In genomic region chr14:72709091-72709709, GRCm38 (mm10) we compare ENCODE assay signal across 8 mouse cellular contexts. TPM values are rescaled to one million over a fixed set of nuclear protein-coding genes. Genes with fewer than 3 reads are reported as not detected.
DNase-seq lines count a peak whose midpoint lies in the region; ATAC-seq and TF ChIP-seq lines count a peak whose summit lies in the region.

No protein-coding gene starts in this region.

- H3K4me2 ChIP-seq in embryonic facial prominence, embryonic 12.5 days (replicated peaks): peak overlapping the region; percentile 60
- H3K4me2 ChIP-seq in intestine, postnatal 0 days (replicated peaks; ENCODE audit: low read depth): peak overlapping the region; percentile 85
- peak overlapping the region; percentile 85 for H3K4me2 ChIP-seq in lung, embryonic 14.5 days

- POLR2A ChIA-PET in Patski (lab: Charles Lee): no interaction called here

- H3K27me3 ChIP-seq in Patski: no peaks in the 10 kb centered on the region
- no peaks in the 10 kb centered on the region for H3K27me3 ChIP-seq in embryonic facial prominence, embryonic 12.5 days
- H3K27me3 ChIP-seq in intestine, postnatal 0 days (replicated peaks; ENCODE audit: control insufficient read depth, insufficient read depth, low read length): no peaks in the 10 kb centered on the region
- H3K27me3 ChIP-seq in lung, embryonic 14.5 days (ENCODE audit: insufficient read depth, low read length): peaks cover 6% of the 10 kb centered on the region; the same call in 1 of the 2 replicates

- ATAC-seq in Patski: peak; percentile 52
- no peak; the same call in 1 of the 2 replicates for ATAC-seq in embryonic facial prominence, embryonic 12.5 days (ENCODE audit: insufficient number of reproducible peaks, insufficient read depth, low FRiP score, low TSS enrichment)
- peak; percentile 88 for ATAC-seq in intestine, postnatal 0 days
- peak; percentile 62 for ATAC-seq in lung, embryonic 14.5 days (ENCODE audit: insufficient read depth)
- no peak for ATAC-seq in monocyte, adult 5-6 weeks (replicated peaks; ENCODE audit: insufficient number of reproducible peaks, low FRiP score, low TSS enrichment, poor library complexity, severe bottlenecking)

- TF ChIP-seq POLR2A in olfactory bulb, adult 2 months (IDR thresholded peaks at IDR 0.05; ENCODE audit: insufficient read depth, low read depth, low read length): no peak

- H3K9me3 ChIP-seq in embryonic facial prominence, embryonic 12.5 days: no peaks in the 10 kb centered on the region
- H3K9me3 ChIP-seq in intestine, postnatal 0 days (ENCODE audit: control insufficient read depth): no peaks in the 10 kb centered on the region
- no peaks in the 10 kb centered on the region for H3K9me3 ChIP-seq in lung, embryonic 14.5 days (ENCODE audit: low read depth, low read length)

- H3K4me3 ChIP-seq in layer of hippocampus, adult 2 months: peak overlapping the region; percentile 91
- H3K4me3 ChIP-seq in embryonic facial prominence, embryonic 12.5 days: peak overlapping the region; percentile 77
- peak overlapping the region; percentile 100 for H3K4me3 ChIP-seq in intestine, postnatal 0 days (ENCODE audit: low read depth, low read length)
- peak overlapping the region; percentile 91 for H3K4me3 ChIP-seq in lung, embryonic 14.5 days (ENCODE audit: low read depth, low read length)
- peak overlapping the region; percentile 83 for H3K4me3 ChIP-seq in olfactory bulb, adult 2 months (ENCODE audit: insufficient read depth, low read depth, low read length)

- peak in 1 of 2 experiments; percentile 12 for DNase-seq in layer of hippocampus, adult 2 months (ENCODE audit: low spot score in 2 of 2)
- DNase-seq in layer of hippocampus, adult 9-10 months (ENCODE audit: low spot score): no peak
- no peak for DNase-seq in Patski (ENCODE audit: low read depth, low spot score)
- peak; percentile 65 for DNase-seq in lung, embryonic 14.5 days

- in situ Hi-C loops in Patski (cut with MboI; ENCODE audit: low pct_unique_long_range_greater_than_20kb): loop anchor here (5.0 to 25.0 kb wide), 2 partner anchors 168 to 278 kb away; no protein-coding TSS in a partner anchor

- CTCF ChIA-PET in Patski (lab: Charles Lee): interaction anchor here (1.8 kb wide), 1 partner anchor 288 kb away, joined by 4 read pairs; no protein-coding TSS in a partner anchor

- H3K9ac ChIP-seq in embryonic facial prominence, embryonic 12.5 days: peak overlapping the region; percentile 81
- H3K9ac ChIP-seq in intestine, postnatal 0 days (ENCODE audit: low read depth, low read length): peak overlapping the region; percentile 97
- H3K9ac ChIP-seq in lung, embryonic 14.5 days: peak overlapping the region; percentile 90

- H3K27ac ChIP-seq in layer of hippocampus, adult 2 months: peak overlapping the region; percentile 85
- peak overlapping the region; percentile 82 for H3K27ac ChIP-seq in embryonic facial prominence, embryonic 12.5 days
- H3K27ac ChIP-seq in intestine, postnatal 0 days (ENCODE audit: low read depth, low read length): peak overlapping the region; percentile 99
- peak overlapping the region; percentile 93 for H3K27ac ChIP-seq in lung, embryonic 14.5 days (ENCODE audit: low read depth)
- peak overlapping the region; percentile 78 for H3K27ac ChIP-seq in olfactory bulb, adult 2 months (ENCODE audit: insufficient read depth, low read depth, low read length)

- 0 out of 2 replicates have a peak, but pooled peaks have one; percentile 4 for TF ChIP-seq CTCF in layer of hippocampus, adult 2 months (conservative IDR thresholded peaks at IDR 0.05)
- TF ChIP-seq CTCF in Patski (IDR thresholded peaks at IDR 0.05): peak; percentile 57
- peak; percentile 44 for TF ChIP-seq CTCF in intestine, postnatal 0 days (IDR thresholded peaks at IDR 0.05; ENCODE audit: low read depth)
- no peak for TF ChIP-seq CTCF in lung, embryonic 14.5 days (IDR thresholded peaks at IDR 0.05; ENCODE audit: low read depth)
- no peak for TF ChIP-seq CTCF in olfactory bulb, adult 2 months (IDR thresholded peaks at IDR 0.05; ENCODE audit: insufficient read depth, low read depth, low read length)

- H3K36me3 ChIP-seq in embryonic facial prominence, embryonic 12.5 days: no peaks in the 10 kb centered on the region
- no peaks in the 10 kb centered on the region for H3K36me3 ChIP-seq in intestine, postnatal 0 days (ENCODE audit: control insufficient read depth, insufficient read depth)
- no peaks in the 10 kb centered on the region for H3K36me3 ChIP-seq in lung, embryonic 14.5 days (ENCODE audit: insufficient read depth)

- WGBS in embryonic facial prominence, embryonic 12.5 days: under 1% methylated on average over 70 of the region's 70 CpGs
- WGBS in intestine, postnatal 0 days: under 1% methylated on average over 52 of the region's 70 CpGs
- under 1% methylated on average over 67 of the region's 70 CpGs for whole genome bisulfite sequencing in lung, embryonic 14.5 days
- under 1% methylated on average over 61 of the region's 70 CpGs for WGBS in olfactory bulb, adult 2 months

- no peaks in the 10 kb centered on the region for H3K4me1 ChIP-seq in embryonic facial prominence, embryonic 12.5 days
- H3K4me1 ChIP-seq in intestine, postnatal 0 days (replicated peaks; ENCODE audit: control insufficient read depth, insufficient read depth, low read length): 0 out of 2 replicates have a peak, but pooled peaks cover 3% of the 10 kb centered on the region
- H3K4me1 ChIP-seq in lung, embryonic 14.5 days (ENCODE audit: insufficient read depth): no peaks in the 10 kb centered on the region
- no peaks in the 10 kb centered on the region for H3K4me1 ChIP-seq in olfactory bulb, adult 2 months (ENCODE audit: control insufficient read depth, insufficient read depth, low read length)

RNA-seq across cellular contexts. Expression of gene Fndc3a, which starts 0.6 kb away (rescaled TPM):
- total RNA-seq in layer of hippocampus, adult 2 months (2021): 10 to 100 TPM; 38.0 to 39.6 TPM
- polyA plus RNA-seq in Patski (2021): 37.9 TPM
- 41.0 and 45.7 TPM in 2 replicates for polyA plus RNA-seq in embryonic facial prominence, embryonic 12.5 days (2016; fragmentation: Nextera tagmentation; extraction: Ambion mirVana)
- polyA plus RNA-seq in intestine, postnatal 0 days (2015; fragmentation: Nextera tagmentation; extraction: Ambion mirVana): 29.7 and 36.3 TPM in 2 replicates
- polyA plus RNA-seq in lung, embryonic 14.5 days (2014; fragmentation: Nextera tagmentation; extraction: Ambion mirVana): 26.5 and 30.2 TPM in 2 replicates
- not detected in 2 replicates for polyA plus RNA-seq in olfactory bulb, adult 2 months (2012; ENCODE audit: insufficient read depth, insufficient read length, low replicate concordance, missing spikeins)
- 86.5 to 152 TPM (median 126 TPM) in 3 replicates for total RNA-seq in monocyte, adult 5-6 weeks (2017)

Comparison
In these comparisons a context has a peak if more than half of its experiments do, and no peak if none do; other contexts are left out.
1. CTCF ChIP-seq: peak in layer of hippocampus, adult 2 months (single experiment), Patski (single experiment) and intestine, postnatal 0 days (single experiment); none in lung, embryonic 14.5 days (single experiment) and olfactory bulb, adult 2 months (single experiment).
2. ATAC-seq: peak in Patski (single experiment), intestine, postnatal 0 days (single experiment) and lung, embryonic 14.5 days (single experiment); none in embryonic facial prominence, embryonic 12.5 days (single experiment) and monocyte, adult 5-6 weeks (single experiment).
3. Peak in every context shown above with its lines, with median percentiles within 50 percentile points of each other: H3K27ac ChIP-seq, H3K4me3 ChIP-seq, H3K4me2 ChIP-seq and H3K9ac ChIP-seq.